Mouse (Mus musculus): ENCODE data around the gene Iqcf5. TPM values are rescaled to one million over a fixed set of nuclear protein-coding genes. Genes with fewer than 3 reads are reported as not detected.

The Iqcf5 gene
- polyA plus RNA-seq (2012; rRNA removed; ENCODE audit: low replicate concordance), result not detected in 2 replicates

GRCm38 (mm10) chr9:106514273-106514672 lies at the start of gene Iqcf5:
Gene Iqcf5, plus strand, starts transcription at chr9:106514573.

GRCm38 (mm10) chr9:106465571-106466200 lies 48.7 kb upstream of the Iqcf5 start, which contains the start of gene Gpr62:
Gene Gpr62, minus strand, starts transcription at chr9:106465938.

GRCm38 (mm10) chr9:106475663-106476001 lies 38.7 kb upstream of the Iqcf5 start, which contains the start of gene Rrp9:
Gene Rrp9, plus strand, starts transcription at chr9:106475963.

GRCm38 (mm10) chr9:106476924-106477484 lies 37.4 kb upstream of the Iqcf5 start, which contains the start of gene Parp3:
Gene Parp3, minus strand, starts transcription at chr9:106476949.

GRCm38 (mm10) chr9:106499667-106500066 lies 14.7 kb upstream of the Iqcf5 start, which contains the start of gene Iqcf1:
Gene Iqcf1, plus strand, starts transcription at chr9:106499967.

DNA sequence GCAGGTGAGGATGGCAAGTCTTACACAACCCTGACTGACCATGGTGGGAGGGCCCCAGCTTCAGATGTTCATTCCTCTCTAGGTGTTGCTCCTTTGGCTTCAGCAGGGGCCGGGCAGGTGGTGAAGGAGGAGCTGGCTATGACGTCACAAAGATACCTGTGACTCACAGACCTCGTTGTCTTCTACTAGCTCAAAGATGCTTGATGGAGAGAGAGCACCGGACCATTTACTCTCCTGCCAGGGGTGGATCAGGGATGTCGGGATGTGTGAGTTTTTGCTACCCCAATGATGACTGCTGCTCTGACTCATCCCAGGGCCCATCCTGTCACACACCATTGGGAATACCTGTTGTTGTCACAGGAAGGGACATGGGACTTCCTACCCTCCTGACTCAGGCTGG lies 47.2 kb downstream of the Iqcf5 start, which contains the start of gene Iqcf3:
Iqcf3 (minus strand) TSS at position 101 of the 400 bp plus-strand sequence.

Other genes with a start within 250 kb of the Iqcf5 start
- gene Poc1a, start 233.5 kb upstream of the Iqcf5 start, polyA plus RNA-seq (2012; rRNA removed; ENCODE audit: low replicate concordance), result 14.7 TPM in 2 replicates
- gene Dusp7, start 145.9 kb upstream of the Iqcf5 start, polyA plus RNA-seq (2012; rRNA removed; ENCODE audit: low replicate concordance), result 14.1 and 19.8 TPM in 2 replicates
- gene Rpl29, start 85.1 kb upstream of the Iqcf5 start, polyA plus RNA-seq (2012; rRNA removed; ENCODE audit: low replicate concordance), result 296 and 334 TPM in 2 replicates
- gene Acy1, start 76.3 kb upstream of the Iqcf5 start, polyA plus RNA-seq (2012; rRNA removed; ENCODE audit: low replicate concordance), result 113 and 257 TPM in 2 replicates
- 90.3 and 94.3 TPM in 2 replicates for gene Abhd14b, start 67.1 kb upstream of the Iqcf5 start, polyA plus RNA-seq (2012; rRNA removed; ENCODE audit: low replicate concordance)
- gene Abhd14a, start 66.9 kb upstream of the Iqcf5 start, polyA plus RNA-seq (2012; rRNA removed; ENCODE audit: low replicate concordance), result 25.7 and 28.4 TPM in 2 replicates
- 25.3 and 35.3 TPM in 2 replicates for gene Pcbp4, start 61.3 kb upstream of the Iqcf5 start, polyA plus RNA-seq (2012; rRNA removed; ENCODE audit: low replicate concordance)
- 0.30 and 0.56 TPM in 2 replicates for gene Gpr62, start 48.6 kb upstream of the Iqcf5 start, polyA plus RNA-seq (2012; rRNA removed; ENCODE audit: low replicate concordance)
- 20.7 and 23.2 TPM in 2 replicates for gene Rrp9, start 38.6 kb upstream of the Iqcf5 start, polyA plus RNA-seq (2012; rRNA removed; ENCODE audit: low replicate concordance)
- gene Parp3, start 37.6 kb upstream of the Iqcf5 start, polyA plus RNA-seq (2012; rRNA removed; ENCODE audit: low replicate concordance), result 20.4 and 31.8 TPM in 2 replicates
- gene Iqcf1, start 14.6 kb upstream of the Iqcf5 start, polyA plus RNA-seq (2012; rRNA removed; ENCODE audit: low replicate concordance), result not detected in 2 replicates
- gene Iqcf3, start 47.1 kb downstream of the Iqcf5 start, polyA plus RNA-seq (2012; rRNA removed; ENCODE audit: low replicate concordance), result not detected in 2 replicates
- gene Iqcf4, start 56.4 kb downstream of the Iqcf5 start, polyA plus RNA-seq (2012; rRNA removed; ENCODE audit: low replicate concordance), result not detected in 2 replicates
- not detected in 2 replicates for gene Iqcf6, start 112.0 kb downstream of the Iqcf5 start, polyA plus RNA-seq (2012; rRNA removed; ENCODE audit: low replicate concordance)
- gene Grm2, start 141.5 kb downstream of the Iqcf5 start, polyA plus RNA-seq (2012; rRNA removed; ENCODE audit: low replicate concordance), result 0.06 TPM in 2 replicates
- gene Tex264, start 171.4 kb downstream of the Iqcf5 start, polyA plus RNA-seq (2012; rRNA removed; ENCODE audit: low replicate concordance), result 65.2 and 86.0 TPM in 2 replicates